Mouse (Mus musculus) bone marrow macrophage, adult 2 months (primary cell): ENCODE data around the gene 1700003F12Rik. TPM values are rescaled to one million over a fixed set of nuclear protein-coding genes. Genes with fewer than 3 reads are reported as not detected.

ENCODE experiments used
- H3K27ac ChIP-seq: 2 replicates; pipeline ENCODE4 v1.5.1; 2012; ENCODE audit warnings: low read depth, low read length; ENCODE audit not compliant: insufficient read depth
- H3K4me1 ChIP-seq: 2 replicates; pipeline ENCODE4 v1.6.1; 2012; ENCODE audit warnings: low read length; ENCODE audit not compliant: control insufficient read depth, insufficient read depth
- H3K4me3 ChIP-seq: 2 replicates; pipeline ENCODE4 v1.5.1; 2012; ENCODE audit warnings: mild to moderate bottlenecking, low read length, moderate library complexity; ENCODE audit not compliant: insufficient read depth
- CTCF ChIP-seq: IDR thresholded peaks from 2 replicates; pipeline ENCODE4 v1.5.1; 2012; ENCODE audit warnings: low read depth, mild to moderate bottlenecking, low read length, moderate library complexity
- POLR2A ChIP-seq: IDR thresholded peaks from 2 replicates; pipeline ENCODE4 v1.6.1; 2012; ENCODE audit warnings: mild to moderate bottlenecking, low read depth, low read length, borderline replicate concordance
- polyA plus RNA-seq: library from polyadenylated mRNA; stranded (reverse); fragments of >200 nt; gene quantifications from 2 replicates; pipeline ENCODE4 v1.2.4, GENCODE M21; 2012; ENCODE audit not compliant: missing spikeins, insufficient read depth, insufficient read length

1700003F12Rik gene
- 1.1 TPM in 1 of 2 replicates, not detected in the other for polyA plus RNA-seq

GRCm38 (mm10) chr2:154546711-154547110 is at the start of gene 1700003F12Rik:
1700003F12Rik (plus strand) TSS chr2:154547085.
- Histone ChIP-seq H3K4me3 (no peak within 1 kb of the TSS), H3K27ac (no peak within 1 kb of the TSS), H3K4me1 (peaks cover 10% of the 10 kb centered on the region)
- no peak for TF ChIP-seq CTCF
- TF ChIP-seq POLR2A, result no peak

- Histone ChIP-seq H3K4me1 (peaks cover 3% of the 10 kb centered on the region), H3K4me3 (no peak overlapping the region), H3K27ac (no peak overlapping the region)
- no peak for TF ChIP-seq CTCF
- TF ChIP-seq POLR2A, result no peak
Observed at GRCm38 (mm10) chr2:154498571-154498970, 48.3 kb upstream of the 1700003F12Rik start.

GRCm38 (mm10) chr2:154499717-154500247 is 47.1 kb upstream of the 1700003F12Rik start:
- peaks cover 3% of the 10 kb centered on the region for H3K4me1 ChIP-seq
- no peak for TF ChIP-seq CTCF
- TF ChIP-seq POLR2A, result no peak
- H3K4me3 ChIP-seq, result no peak overlapping the region
- no peak overlapping the region for H3K27ac ChIP-seq

GRCm38 (mm10) chr2:154500758-154501157 is 46.1 kb upstream of the 1700003F12Rik start:
- H3K27ac ChIP-seq, result no peak overlapping the region
- peaks cover 3% of the 10 kb centered on the region for H3K4me1 ChIP-seq
- no peak overlapping the region for H3K4me3 ChIP-seq
- TF ChIP-seq CTCF (no peak), POLR2A (no peak)

GRCm38 (mm10) chr2:154507076-154507475 is 39.8 kb upstream of the 1700003F12Rik start:
- H3K27ac ChIP-seq, result no peak overlapping the region
- H3K4me3 ChIP-seq, result no peak overlapping the region
- TF ChIP-seq CTCF, result no peak
- no peak for TF ChIP-seq POLR2A
- peaks cover 3% of the 10 kb centered on the region for H3K4me1 ChIP-seq

GRCm38 (mm10) chr2:154507566-154508283 is 39.2 kb upstream of the 1700003F12Rik start:
- Histone ChIP-seq H3K4me1 (no peaks in the 10 kb centered on the region), H3K4me3 (no peak overlapping the region), H3K27ac (no peak overlapping the region)
- TF ChIP-seq POLR2A (no peak), CTCF (no peak)

GRCm38 (mm10) chr2:154508450-154508849 is 38.4 kb upstream of the 1700003F12Rik start:
- TF ChIP-seq POLR2A (no peak), CTCF (no peak)
- Histone ChIP-seq H3K4me3 (no peak overlapping the region), H3K27ac (no peak overlapping the region)

GRCm38 (mm10) chr2:154510141-154510540 is 36.7 kb upstream of the 1700003F12Rik start:
- Histone ChIP-seq H3K27ac (no peak overlapping the region), H3K4me3 (no peak overlapping the region), H3K4me1 (no peaks in the 10 kb centered on the region)
- TF ChIP-seq POLR2A (no peak), CTCF (no peak)

More at GRCm38 (mm10) chr2:154508450-154508849, 38.4 kb upstream of the 1700003F12Rik start:
- no peaks in the 10 kb centered on the region for H3K4me1 ChIP-seq

GRCm38 (mm10) chr2:154516944-154517343 is 29.9 kb upstream of the 1700003F12Rik start:
- Histone ChIP-seq H3K4me1 (no peaks in the 10 kb centered on the region), H3K27ac (no peak overlapping the region), H3K4me3 (no peak overlapping the region)
- TF ChIP-seq CTCF (no peak), POLR2A (no peak)

GRCm38 (mm10) chr2:154517424-154517823 is 29.5 kb upstream of the 1700003F12Rik start:
- TF ChIP-seq CTCF (no peak), POLR2A (no peak)
- H3K4me3 ChIP-seq, result no peak overlapping the region
- no peaks in the 10 kb centered on the region for H3K4me1 ChIP-seq
- H3K27ac ChIP-seq, result no peak overlapping the region

- Histone ChIP-seq H3K27ac (no peak overlapping the region), H3K4me3 (no peak overlapping the region), H3K4me1 (no peaks in the 10 kb centered on the region)
- TF ChIP-seq CTCF (no peak), POLR2A (no peak)
Observed at GRCm38 (mm10) chr2:154521449-154521848, 25.4 kb upstream of the 1700003F12Rik start.
